Mouse (Mus musculus): ENCODE data around the gene Prr7. TPM values are rescaled to one million over a fixed set of nuclear protein-coding genes. Genes with fewer than 3 reads are reported as not detected.

Prr7 gene
- polyA plus RNA-seq, 1 experiment from 2014 or later, result 3.2 TPM

GRCm38 (mm10) chr13:55483593-55483992, 19.5 kb downstream of the Prr7 start:
- Histone ChIP-seq H3K4me1 (replicated peaks) (peaks cover 59% of the 10 kb centered on the region), H3K4me2 (peak overlapping the region; percentile 99), H3K9me3 (no peaks in the 10 kb centered on the region), H3K27ac (peak overlapping the region; percentile 100), H3K27me3 (no peaks in the 10 kb centered on the region), H3K9ac (peak overlapping the region; percentile 100), H3K36me3 (peaks cover 51% of the 10 kb centered on the region), H3K4me3 (peak overlapping the region; percentile 100)
- WGBS, result 13% methylated on average over 15 of the region's 15 CpGs
- peak; percentile 80 for ATAC-seq (ENCODE audit: low FRiP score)

GRCm38 (mm10) chr13:55484520-55485088, 20.5 kb downstream of the Prr7 start:
- no peak for ATAC-seq (ENCODE audit: low FRiP score)
- peak overlapping the region; percentile 100 for H3K27ac ChIP-seq
- H3K9me3 ChIP-seq, result no peaks in the 10 kb centered on the region
- peaks cover 59% of the 10 kb centered on the region for H3K4me1 ChIP-seq (replicated peaks)
- H3K4me2 ChIP-seq, result peak overlapping the region; percentile 99
- H3K9ac ChIP-seq, result peak overlapping the region; percentile 100
- peaks cover 41% of the 10 kb centered on the region for H3K36me3 ChIP-seq
- H3K4me3 ChIP-seq, result peak overlapping the region; percentile 100
- H3K27me3 ChIP-seq, result no peaks in the 10 kb centered on the region
- 9% methylated on average over 7 of the region's 7 CpGs for WGBS

GRCm38 (mm10) chr13:55486029-55486794, 22.1 kb downstream of the Prr7 start:
- Histone ChIP-seq H3K9me3 (no peaks in the 10 kb centered on the region), H3K4me1 (replicated peaks) (peaks cover 59% of the 10 kb centered on the region)
- ATAC-seq (ENCODE audit: low FRiP score), result no peak

GRCm38 (mm10) chr13:55486916-55487577, 23.0 kb downstream of the Prr7 start:
- peak; percentile 44 for ATAC-seq (ENCODE audit: low FRiP score)
- peaks cover 55% of the 10 kb centered on the region for H3K4me1 ChIP-seq (replicated peaks)
- WGBS, result under 1% methylated on average over 24 of the region's 29 CpGs

More at GRCm38 (mm10) chr13:55486029-55486794, 22.1 kb downstream of the Prr7 start:
- peak overlapping the region; percentile 100 for H3K9ac ChIP-seq
- H3K27me3 ChIP-seq, result 0 out of 2 replicates have a peak, but pooled peaks cover 2% of the 10 kb centered on the region
- peaks cover 25% of the 10 kb centered on the region for H3K36me3 ChIP-seq
- H3K4me2 ChIP-seq, result peak overlapping the region; percentile 99
- 24% methylated on average over 14 of the region's 14 CpGs for WGBS
- H3K27ac ChIP-seq, result peak overlapping the region; percentile 100
- peak overlapping the region; percentile 100 for H3K4me3 ChIP-seq

GRCm38 (mm10) chr13:55487578-55488498, 23.8 kb downstream of the Prr7 start, which contains the start of gene Dbn1:
TSS of gene Dbn1 (minus strand) at chr13:55488111.
- H3K4me1 ChIP-seq (replicated peaks), result peaks cover 47% of the 10 kb centered on the region
- peak; percentile 78 for ATAC-seq (ENCODE audit: low FRiP score)
- H3K27ac ChIP-seq, result peak within 1 kb of the TSS; percentile 100
- peaks cover 9% of the 10 kb centered on the region for H3K36me3 ChIP-seq
- H3K9me3 ChIP-seq, result no peaks in the 10 kb centered on the region
- 2% methylated on average over 42 of the region's 83 CpGs for WGBS
- peak within 1 kb of the TSS; percentile 100 for H3K4me3 ChIP-seq
- peak within 1 kb of the TSS; percentile 100 for H3K9ac ChIP-seq
- H3K4me2 ChIP-seq, result peak within 1 kb of the TSS; percentile 99
- H3K27me3 ChIP-seq, result 0 out of 2 replicates have a peak, but pooled peaks cover 4% of the 10 kb centered on the region

More at GRCm38 (mm10) chr13:55486916-55487577, 23.0 kb downstream of the Prr7 start:
- H3K9ac ChIP-seq, result peak overlapping the region; percentile 100
- H3K27me3 ChIP-seq, result 0 out of 2 replicates have a peak, but pooled peaks cover 4% of the 10 kb centered on the region
- peak overlapping the region; percentile 99 for H3K4me2 ChIP-seq
- H3K27ac ChIP-seq, result peak overlapping the region; percentile 100
- no peaks in the 10 kb centered on the region for H3K9me3 ChIP-seq
- H3K4me3 ChIP-seq, result peak overlapping the region; percentile 100
- H3K36me3 ChIP-seq, result peaks cover 17% of the 10 kb centered on the region

GRCm38 (mm10) chr13:55494257-55494656, 30.2 kb downstream of the Prr7 start:
- Histone ChIP-seq H3K9ac (no peak overlapping the region; the same call in 1 of the 2 replicates), H3K27ac (no peak overlapping the region), H3K9me3 (no peaks in the 10 kb centered on the region), H3K27me3 (0 out of 2 replicates have a peak, but pooled peaks cover 4% of the 10 kb centered on the region), H3K4me2 (no peak overlapping the region), H3K4me1 (replicated peaks) (peaks cover 35% of the 10 kb centered on the region), H3K36me3 (peaks cover 16% of the 10 kb centered on the region), H3K4me3 (no peak overlapping the region)
- no peak for ATAC-seq (ENCODE audit: low FRiP score)
- 28% methylated on average over 2 of the region's 2 CpGs for WGBS

- Histone ChIP-seq H3K36me3 (peaks cover 20% of the 10 kb centered on the region), H3K4me3 (no peak overlapping the region), H3K27me3 (0 out of 2 replicates have a peak, but pooled peaks cover 4% of the 10 kb centered on the region), H3K4me2 (no peak overlapping the region), H3K27ac (no peak overlapping the region), H3K9ac (peak overlapping the region; percentile 24; the same call in 1 of the 2 replicates), H3K9me3 (no peaks in the 10 kb centered on the region), H3K4me1 (replicated peaks) (peaks cover 35% of the 10 kb centered on the region)
- 25% methylated on average over 18 of the region's 18 CpGs for WGBS
- peak; percentile 29 for ATAC-seq (ENCODE audit: low FRiP score)
Observed at GRCm38 (mm10) chr13:55494883-55495621, 31.0 kb downstream of the Prr7 start.

- H3K27ac ChIP-seq, result peak overlapping the region; percentile 58
Observed at GRCm38 (mm10) chr13:55495702-55496101, 31.6 kb downstream of the Prr7 start.

GRCm38 (mm10) chr13:55496661-55497060, 32.6 kb downstream of the Prr7 start:
- no peak overlapping the region for H3K27ac ChIP-seq

More at GRCm38 (mm10) chr13:55495702-55496101, 31.6 kb downstream of the Prr7 start:
- no peak overlapping the region for H3K4me3 ChIP-seq
- 0 out of 2 replicates have a peak, but pooled peaks cover 4% of the 10 kb centered on the region for H3K27me3 ChIP-seq
- H3K4me1 ChIP-seq (replicated peaks), result peaks cover 35% of the 10 kb centered on the region
- no peak for ATAC-seq (ENCODE audit: low FRiP score)
- 18% methylated on average over 4 of the region's 4 CpGs for WGBS
- no peaks in the 10 kb centered on the region for H3K9me3 ChIP-seq
- H3K9ac ChIP-seq, result no peak overlapping the region
- H3K36me3 ChIP-seq, result peaks cover 26% of the 10 kb centered on the region
- 0 out of 2 replicates have a peak overlapping the region, but pooled peaks have one; percentile 9 for H3K4me2 ChIP-seq

GRCm38 (mm10) chr13:55498906-55499305, 34.8 kb downstream of the Prr7 start:
- no peak for ATAC-seq (ENCODE audit: low FRiP score)
- Histone ChIP-seq H3K4me2 (no peak overlapping the region), H3K27ac (no peak overlapping the region), H3K36me3 (peaks cover 56% of the 10 kb centered on the region), H3K9me3 (no peaks in the 10 kb centered on the region), H3K4me1 (replicated peaks) (peaks cover 35% of the 10 kb centered on the region), H3K9ac (no peak overlapping the region), H3K4me3 (no peak overlapping the region), H3K27me3 (no peaks in the 10 kb centered on the region)
- WGBS, result 49% methylated on average over 11 of the region's 11 CpGs

More at GRCm38 (mm10) chr13:55496661-55497060, 32.6 kb downstream of the Prr7 start:
- ATAC-seq (ENCODE audit: low FRiP score), result no peak
- Histone ChIP-seq H3K4me1 (replicated peaks) (peaks cover 35% of the 10 kb centered on the region), H3K9me3 (no peaks in the 10 kb centered on the region), H3K27me3 (no peaks in the 10 kb centered on the region), H3K9ac (no peak overlapping the region), H3K4me3 (no peak overlapping the region), H3K36me3 (peaks cover 35% of the 10 kb centered on the region), H3K4me2 (no peak overlapping the region)
- 93% methylated on average over 6 of the region's 6 CpGs for WGBS

Measured in hindbrain, embryonic 13.5 days (tissue).